Mouse (Mus musculus): ENCODE data around the gene Vasp.

Vasp gene

GRCm38 (mm10) chr7:19271238-19272172 lies at the start of gene Vasp:
Vasp (minus strand) TSS chr7:19271817.
- no peak for DNase-seq (ENCODE audit: extremely low read depth, low read depth, low spot score)

GRCm38 (mm10) chr7:19320637-19321036 lies 49.0 kb upstream of the Vasp start:
- DNase-seq (ENCODE audit: extremely low read depth, low read depth, low spot score), result no peak

GRCm38 (mm10) chr7:19319906-19320305 lies 48.3 kb upstream of the Vasp start:
- no peak for DNase-seq (ENCODE audit: extremely low read depth, low read depth, low spot score)

GRCm38 (mm10) chr7:19319458-19319857 lies 47.8 kb upstream of the Vasp start:
- DNase-seq (ENCODE audit: extremely low read depth, low read depth, low spot score), result no peak

GRCm38 (mm10) chr7:19318676-19319075 lies 47.1 kb upstream of the Vasp start:
- no peak for DNase-seq (ENCODE audit: extremely low read depth, low read depth, low spot score)

GRCm38 (mm10) chr7:19318201-19318600 lies 46.6 kb upstream of the Vasp start:
- DNase-seq (ENCODE audit: extremely low read depth, low read depth, low spot score), result no peak

GRCm38 (mm10) chr7:19316451-19317161 lies 45.0 kb upstream of the Vasp start:
- no peak for DNase-seq (ENCODE audit: extremely low read depth, low read depth, low spot score)

- DNase-seq (ENCODE audit: extremely low read depth, low read depth, low spot score), result no peak
These were observed 42.4 kb upstream of the Vasp start for GRCm38 (mm10) chr7:19314033-19314432.

GRCm38 (mm10) chr7:19311991-19312390 lies 40.4 kb upstream of the Vasp start:
- DNase-seq (ENCODE audit: extremely low read depth, low read depth, low spot score), result no peak

GRCm38 (mm10) chr7:19309884-19310641 lies 38.4 kb upstream of the Vasp start, which contains the start of gene Fosb:
Fosb (minus strand) TSS chr7:19310051.
- DNase-seq (ENCODE audit: extremely low read depth, low read depth, low spot score), result no peak

GRCm38 (mm10) chr7:19309278-19309883 lies 37.8 kb upstream of the Vasp start:
- DNase-seq (ENCODE audit: extremely low read depth, low read depth, low spot score), result no peak

- DNase-seq (ENCODE audit: extremely low read depth, low read depth, low spot score), result no peak
These were observed 37.0 kb upstream of the Vasp start for GRCm38 (mm10) chr7:19308454-19309277.

- DNase-seq (ENCODE audit: extremely low read depth, low read depth, low spot score), result no peak
These were observed 36.3 kb upstream of the Vasp start for GRCm38 (mm10) chr7:19307739-19308453.

GRCm38 (mm10) chr7:19306819-19307738 lies 35.5 kb upstream of the Vasp start:
- DNase-seq (ENCODE audit: extremely low read depth, low read depth, low spot score), result no peak

GRCm38 (mm10) chr7:19305796-19306765 lies 34.5 kb upstream of the Vasp start:
- no peak for DNase-seq (ENCODE audit: extremely low read depth, low read depth, low spot score)

GRCm38 (mm10) chr7:19305413-19305735 lies 33.8 kb upstream of the Vasp start:
- DNase-seq (ENCODE audit: extremely low read depth, low read depth, low spot score), result no peak
